Mouse (Mus musculus): ENCODE results near the gene Tshz2. TPM values are rescaled to one million over a fixed set of nuclear protein-coding genes. Genes with fewer than 3 reads are reported as not detected.
"Not testable (repeated sequence)": the region's sequence is repeated elsewhere in the genome, so short reads cannot be mapped to it uniquely, and the experiment has no call there.

The Tshz2 gene
- polyA plus RNA-seq, 1 experiment: 5.8 TPM

- Histone ChIP-seq H3K27ac (ENCODE audit: insufficient read depth, low read length) (no peak overlapping the region), H3K36me3 (ENCODE audit: control insufficient read depth, insufficient read depth, low read length) (no peaks in the 10 kb centered on the region), H3K4me3 (ENCODE audit: extremely low read depth, insufficient read depth, insufficient read length) (no peak overlapping the region), H3K27me3 (ENCODE audit: control insufficient read depth, insufficient read depth, low read length) (no peaks in the 10 kb centered on the region), H3K4me1 (ENCODE audit: control insufficient read depth, insufficient read depth, insufficient read length) (no peaks in the 10 kb centered on the region)
- no peak for TF ChIP-seq POLR2A (IDR thresholded peaks at IDR 0.05; ENCODE audit: low read depth, low read length)
- no peak for TF ChIP-seq CTCF (IDR thresholded peaks at IDR 0.05; ENCODE audit: extremely low read depth, insufficient read depth, insufficient read length, insufficient replicate concordance)
- no peak for DNase-seq (ENCODE audit: low read depth in 1 of 2, low spot score in 2 of 2)
- WGBS: 81% methylated on average over 6 of the region's 6 CpGs
Observed at GRCm38 (mm10) chr2:169843553-169843952, 210.7 kb downstream of the Tshz2 start.

- TF ChIP-seq POLR2A (IDR thresholded peaks at IDR 0.05; ENCODE audit: low read depth, low read length) (no peak), CTCF (IDR thresholded peaks at IDR 0.05; ENCODE audit: extremely low read depth, insufficient read depth, insufficient read length, insufficient replicate concordance) (peak; percentile 29; the same call in 1 of the 2 replicates)
- Histone ChIP-seq H3K36me3 (ENCODE audit: control insufficient read depth, insufficient read depth, low read length) (no peaks in the 10 kb centered on the region), H3K27me3 (ENCODE audit: control insufficient read depth, insufficient read depth, low read length) (no peaks in the 10 kb centered on the region), H3K4me1 (ENCODE audit: control insufficient read depth, insufficient read depth, insufficient read length) (no peaks in the 10 kb centered on the region), H3K4me3 (ENCODE audit: extremely low read depth, insufficient read depth, insufficient read length) (no peak overlapping the region), H3K27ac (ENCODE audit: insufficient read depth, low read length) (no peak overlapping the region)
- WGBS: 39% methylated on average over 7 of the region's 7 CpGs
- DNase-seq (ENCODE audit: low read depth in 1 of 2, low spot score in 2 of 2): no peak
Observed at GRCm38 (mm10) chr2:169849077-169849476, 216.3 kb downstream of the Tshz2 start.

- no peak overlapping the region for H3K4me3 ChIP-seq (ENCODE audit: extremely low read depth, insufficient read depth, insufficient read length)
- H3K36me3 ChIP-seq (ENCODE audit: control insufficient read depth, insufficient read depth, low read length): no peaks in the 10 kb centered on the region
- WGBS: 82% methylated on average over 3 of the region's 3 CpGs
- DNase-seq (ENCODE audit: low read depth in 1 of 2, low spot score in 2 of 2): no peak
- no peaks in the 10 kb centered on the region for H3K4me1 ChIP-seq (ENCODE audit: control insufficient read depth, insufficient read depth, insufficient read length)
- TF ChIP-seq CTCF (IDR thresholded peaks at IDR 0.05; ENCODE audit: extremely low read depth, insufficient read depth, insufficient read length, insufficient replicate concordance) (no peak), POLR2A (IDR thresholded peaks at IDR 0.05; ENCODE audit: low read depth, low read length) (no peak)
- H3K27ac ChIP-seq (ENCODE audit: insufficient read depth, low read length): no peak overlapping the region
- H3K27me3 ChIP-seq (ENCODE audit: control insufficient read depth, insufficient read depth, low read length): no peaks in the 10 kb centered on the region
Observed at GRCm38 (mm10) chr2:169849541-169849940, 216.7 kb downstream of the Tshz2 start.

- DNase-seq (ENCODE audit: low read depth in 1 of 2, low spot score in 2 of 2): no peak
- H3K36me3 ChIP-seq (ENCODE audit: control insufficient read depth, insufficient read depth, low read length): no peaks in the 10 kb centered on the region
- TF ChIP-seq POLR2A (IDR thresholded peaks at IDR 0.05; ENCODE audit: low read depth, low read length): no peak
- no peak for TF ChIP-seq CTCF (IDR thresholded peaks at IDR 0.05; ENCODE audit: extremely low read depth, insufficient read depth, insufficient read length, insufficient replicate concordance)
- H3K27me3 ChIP-seq (ENCODE audit: control insufficient read depth, insufficient read depth, low read length): no peaks in the 10 kb centered on the region
- no peak overlapping the region for H3K27ac ChIP-seq (ENCODE audit: insufficient read depth, low read length)
- H3K4me3 ChIP-seq (ENCODE audit: extremely low read depth, insufficient read depth, insufficient read length): no peak overlapping the region
- WGBS: 90% methylated on average over 5 of the region's 5 CpGs
- H3K4me1 ChIP-seq (ENCODE audit: control insufficient read depth, insufficient read depth, insufficient read length): no peaks in the 10 kb centered on the region
Observed at GRCm38 (mm10) chr2:169851606-169852005, 218.8 kb downstream of the Tshz2 start.

- H3K27me3 ChIP-seq (ENCODE audit: control insufficient read depth, insufficient read depth, low read length): no peaks in the 10 kb centered on the region
- no peak for DNase-seq (ENCODE audit: low read depth in 1 of 2, low spot score in 2 of 2)
- TF ChIP-seq CTCF (IDR thresholded peaks at IDR 0.05; ENCODE audit: extremely low read depth, insufficient read depth, insufficient read length, insufficient replicate concordance) (no peak), POLR2A (IDR thresholded peaks at IDR 0.05; ENCODE audit: low read depth, low read length) (no peak)
- H3K4me1 ChIP-seq (ENCODE audit: control insufficient read depth, insufficient read depth, insufficient read length): no peaks in the 10 kb centered on the region
- 80% methylated on average over 11 of the region's 11 CpGs for WGBS
- H3K27ac ChIP-seq (ENCODE audit: insufficient read depth, low read length): no peak overlapping the region
- no peaks in the 10 kb centered on the region for H3K36me3 ChIP-seq (ENCODE audit: control insufficient read depth, insufficient read depth, low read length)
- H3K4me3 ChIP-seq (ENCODE audit: extremely low read depth, insufficient read depth, insufficient read length): no peak overlapping the region
Observed at GRCm38 (mm10) chr2:169854491-169854890, 221.7 kb downstream of the Tshz2 start.

- H3K27ac ChIP-seq (ENCODE audit: insufficient read depth, low read length); DNase-seq (ENCODE audit: low read depth in 1 of 2, low spot score in 2 of 2); H3K27me3 ChIP-seq (ENCODE audit: control insufficient read depth, insufficient read depth, low read length); H3K4me1 ChIP-seq (ENCODE audit: control insufficient read depth, insufficient read depth, insufficient read length); H3K36me3 ChIP-seq (ENCODE audit: control insufficient read depth, insufficient read depth, low read length); H3K4me3 ChIP-seq (ENCODE audit: extremely low read depth, insufficient read depth, insufficient read length): not testable (repeated sequence)
Observed at GRCm38 (mm10) chr2:169857041-169857440, 224.2 kb downstream of the Tshz2 start.

GRCm38 (mm10) chr2:169859078-169859855, 226.5 kb downstream of the Tshz2 start:
- DNase-seq (ENCODE audit: low read depth in 1 of 2, low spot score in 2 of 2): no peak
- H3K4me3 ChIP-seq (ENCODE audit: extremely low read depth, insufficient read depth, insufficient read length): no peak overlapping the region
- no peaks in the 10 kb centered on the region for H3K27me3 ChIP-seq (ENCODE audit: control insufficient read depth, insufficient read depth, low read length)
- no peaks in the 10 kb centered on the region for H3K36me3 ChIP-seq (ENCODE audit: control insufficient read depth, insufficient read depth, low read length)
- no peak overlapping the region for H3K27ac ChIP-seq (ENCODE audit: insufficient read depth, low read length)
- 76% methylated on average over 4 of the region's 4 CpGs for WGBS
- H3K4me1 ChIP-seq (ENCODE audit: control insufficient read depth, insufficient read depth, insufficient read length): no peaks in the 10 kb centered on the region
- no peak for TF ChIP-seq CTCF (IDR thresholded peaks at IDR 0.05; ENCODE audit: extremely low read depth, insufficient read depth, insufficient read length, insufficient replicate concordance)
- TF ChIP-seq POLR2A (IDR thresholded peaks at IDR 0.05; ENCODE audit: low read depth, low read length): no peak

Data from spleen, adult 2 months (tissue).